Mouse (Mus musculus): ENCODE measurements around the gene Klk6.

Gene Klk6

GRCm38 (mm10) chr7:43857501-43857900 lies 33.2 kb downstream of the Klk6 start:
- TF ChIP-seq GATA4 (IDR thresholded peaks at IDR 0.05; ENCODE audit: insufficient replicate concordance, low read length), result no peak

GRCm38 (mm10) chr7:43860411-43860810 lies 36.1 kb downstream of the Klk6 start:
- no peak for TF ChIP-seq GATA4 (IDR thresholded peaks at IDR 0.05; ENCODE audit: insufficient replicate concordance, low read length)

- TF ChIP-seq GATA4 (IDR thresholded peaks at IDR 0.05; ENCODE audit: insufficient replicate concordance, low read length), result no peak
Observed at GRCm38 (mm10) chr7:43873237-43873636, 48.9 kb downstream of the Klk6 start.

GRCm38 (mm10) chr7:43873674-43874073 lies 49.4 kb downstream of the Klk6 start:
- TF ChIP-seq GATA4 (IDR thresholded peaks at IDR 0.05; ENCODE audit: insufficient replicate concordance, low read length), result no peak

- no peak for TF ChIP-seq GATA4 (IDR thresholded peaks at IDR 0.05; ENCODE audit: insufficient replicate concordance, low read length)
Observed at GRCm38 (mm10) chr7:43874868-43875375, 50.6 kb downstream of the Klk6 start.

GRCm38 (mm10) chr7:43876444-43876843 lies 52.1 kb downstream of the Klk6 start:
- no peak for TF ChIP-seq GATA4 (IDR thresholded peaks at IDR 0.05; ENCODE audit: insufficient replicate concordance, low read length)

- TF ChIP-seq GATA4 (IDR thresholded peaks at IDR 0.05; ENCODE audit: insufficient replicate concordance, low read length), result no peak
Observed at GRCm38 (mm10) chr7:43878281-43878680, 54.0 kb downstream of the Klk6 start.

GRCm38 (mm10) chr7:43880912-43881311 lies 56.6 kb downstream of the Klk6 start, which contains the start of gene Klk4:
Klk4 (plus strand) TSS chr7:43881160.
- TF ChIP-seq GATA4 (IDR thresholded peaks at IDR 0.05; ENCODE audit: insufficient replicate concordance, low read length), result no peak
